Mouse (Mus musculus): ENCODE data around the gene Kat2a.

The Kat2a gene

DNA sequence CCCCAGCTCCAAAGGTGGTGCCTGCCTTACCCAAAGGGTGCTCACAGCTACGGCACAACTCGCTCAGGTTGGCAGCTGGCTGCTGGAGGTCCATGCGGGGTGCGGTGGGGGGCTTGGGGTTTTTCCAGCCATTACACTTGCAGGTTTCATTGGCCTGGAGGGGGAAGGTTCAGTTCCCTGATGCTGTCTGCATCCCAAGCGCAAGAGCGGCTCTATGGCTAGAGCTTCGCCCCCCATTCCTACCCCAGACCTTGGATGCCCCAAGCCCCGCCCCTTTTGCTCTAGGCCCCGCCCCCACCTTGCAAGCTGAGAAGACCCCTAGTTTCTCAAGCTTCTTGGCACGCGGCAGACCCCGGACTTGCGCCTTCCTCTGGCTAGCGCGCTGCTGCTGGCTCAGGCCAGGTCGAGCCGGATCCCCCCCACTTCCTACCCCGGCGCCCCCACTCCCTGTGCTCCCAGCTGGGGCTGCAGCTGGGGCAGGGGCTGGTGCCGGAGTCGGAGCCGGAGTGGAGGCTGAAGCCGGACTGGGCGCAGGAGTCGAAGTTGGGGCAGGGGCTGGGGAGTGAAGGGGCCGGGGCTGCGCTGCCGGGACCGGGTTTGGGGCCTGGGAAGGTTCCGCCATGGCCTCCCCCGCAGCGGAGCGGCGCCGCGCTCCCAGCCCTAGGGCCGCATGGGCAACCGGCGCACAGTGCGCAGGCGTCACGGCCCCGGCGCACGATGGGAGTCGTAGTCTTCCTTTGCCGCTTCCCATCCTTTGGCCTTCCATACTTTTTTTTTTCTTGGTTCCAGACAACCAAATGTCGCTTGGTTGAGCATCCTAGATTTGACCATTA, at the start of gene Kat2a:
Gene Kat2a, minus strand, starts transcription at position 683 of the 833 bp plus-strand sequence.
- DNase-seq (ENCODE audit: low read depth) = no peak

DNA sequence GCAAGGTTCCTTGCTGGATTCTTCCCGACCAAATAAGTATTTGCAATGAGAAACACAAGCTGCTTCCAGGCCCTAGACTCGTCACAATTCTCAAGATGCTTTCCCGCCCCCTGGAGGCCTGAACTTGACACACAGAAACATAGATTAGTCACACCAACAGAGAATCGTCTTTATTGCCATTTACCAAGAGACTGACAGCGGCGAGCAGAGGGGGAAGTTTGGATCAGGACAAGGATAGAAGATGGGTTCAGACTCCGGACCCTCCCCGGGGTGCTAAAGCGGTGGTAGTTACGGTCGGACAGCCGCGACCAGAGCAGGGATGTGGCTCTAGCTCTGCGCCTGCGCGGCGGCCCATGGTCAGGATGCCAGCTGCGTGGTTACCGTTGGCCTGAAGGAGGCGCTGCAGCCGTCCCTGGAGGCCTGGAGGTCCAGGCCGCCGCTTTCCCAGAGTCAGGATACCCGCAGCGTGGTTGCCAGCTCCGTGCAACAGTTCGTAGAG, 49.3 kb upstream of the Kat2a start:
- peak; percentile 73 for DNase-seq (ENCODE audit: low read depth)

GRCm38 (mm10) chr11:100759611-100760233, 47.5 kb upstream of the Kat2a start, which contains the start of gene Kcnh4:
Kcnh4 (minus strand) TSS chr11:100759942.
- no peak for DNase-seq (ENCODE audit: low read depth)

- DNase-seq (ENCODE audit: low read depth) = no peak
Observed at GRCm38 (mm10) chr11:100758707-100759610, 46.7 kb upstream of the Kat2a start.

DNA sequence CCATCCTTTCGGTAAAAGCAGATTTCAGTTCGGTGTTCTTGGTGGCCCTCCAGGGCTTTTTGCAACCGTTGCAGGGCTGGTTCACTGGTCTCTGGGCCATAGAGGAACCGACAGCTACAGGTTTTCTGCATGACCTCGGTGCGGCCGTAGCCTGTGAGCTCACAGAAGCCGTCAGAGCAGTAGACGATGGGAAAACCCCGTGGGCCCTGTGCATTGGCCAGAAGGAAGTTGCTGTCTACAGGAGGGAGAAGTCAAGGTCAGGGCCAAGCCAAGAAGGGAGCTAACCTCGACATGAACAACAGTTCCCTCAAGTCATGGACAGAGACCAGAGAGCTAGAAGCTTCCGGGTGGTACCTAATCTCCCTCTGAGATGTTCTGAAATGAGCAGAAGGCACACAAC, 45.3 kb upstream of the Kat2a start:
- no peak for DNase-seq (ENCODE audit: low read depth)

GRCm38 (mm10) chr11:100756476-100756875, 44.2 kb upstream of the Kat2a start:
- no peak for DNase-seq (ENCODE audit: low read depth)

- no peak for DNase-seq (ENCODE audit: low read depth)
Observed at GRCm38 (mm10) chr11:100754693-100755057, 42.4 kb upstream of the Kat2a start.

- no peak for DNase-seq (ENCODE audit: low read depth)
Observed at GRCm38 (mm10) chr11:100754021-100754692, 41.9 kb upstream of the Kat2a start.

DNA sequence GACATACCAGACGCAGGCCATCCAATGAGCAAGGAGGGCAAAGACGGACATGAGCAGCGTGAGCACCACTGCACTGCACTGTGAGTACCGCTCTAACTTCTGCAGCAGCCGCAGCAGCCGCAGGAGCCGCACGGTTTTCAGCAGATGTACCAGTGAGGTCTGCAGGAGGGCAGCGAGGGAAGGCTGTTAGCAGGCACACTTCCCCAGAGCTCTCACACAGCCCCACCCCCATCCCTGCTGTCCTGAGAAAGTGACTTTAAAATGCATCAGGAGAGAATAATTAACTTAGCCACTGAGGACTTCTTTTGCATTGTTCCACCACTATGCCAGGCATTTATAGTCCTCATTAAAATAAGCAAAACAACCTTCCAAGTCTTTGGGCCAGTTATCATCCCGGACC, 40.0 kb upstream of the Kat2a start:
- no peak for DNase-seq (ENCODE audit: low read depth)

- DNase-seq (ENCODE audit: low read depth) = no peak
Observed at GRCm38 (mm10) chr11:100750127-100750526, 37.9 kb upstream of the Kat2a start.

GRCm38 (mm10) chr11:100749469-100749868, 37.2 kb upstream of the Kat2a start:
- DNase-seq (ENCODE audit: low read depth) = no peak

GRCm38 (mm10) chr11:100748620-100749019, 36.4 kb upstream of the Kat2a start:
- no peak for DNase-seq (ENCODE audit: low read depth)

DNA sequence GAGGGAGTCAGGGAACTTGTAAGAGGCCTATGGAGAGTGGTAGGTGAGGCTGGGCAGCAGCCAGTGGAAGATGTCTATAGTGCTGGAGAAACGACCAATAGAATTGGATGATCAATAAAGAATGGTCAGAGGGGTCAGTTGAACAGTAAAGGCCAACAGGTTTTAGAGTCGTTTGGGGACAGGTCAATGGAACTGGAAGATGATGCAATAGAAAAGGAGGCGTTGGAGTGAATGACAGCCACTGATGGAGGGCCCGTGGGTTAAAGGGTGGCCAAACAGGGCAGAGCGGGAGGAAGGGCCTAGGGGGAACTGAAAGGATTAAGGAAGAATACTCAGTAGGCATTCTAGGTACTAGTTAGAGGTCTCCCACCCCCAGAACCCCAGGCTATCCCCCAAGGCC, 34.8 kb upstream of the Kat2a start:
- DNase-seq (ENCODE audit: low read depth) = no peak

DNA sequence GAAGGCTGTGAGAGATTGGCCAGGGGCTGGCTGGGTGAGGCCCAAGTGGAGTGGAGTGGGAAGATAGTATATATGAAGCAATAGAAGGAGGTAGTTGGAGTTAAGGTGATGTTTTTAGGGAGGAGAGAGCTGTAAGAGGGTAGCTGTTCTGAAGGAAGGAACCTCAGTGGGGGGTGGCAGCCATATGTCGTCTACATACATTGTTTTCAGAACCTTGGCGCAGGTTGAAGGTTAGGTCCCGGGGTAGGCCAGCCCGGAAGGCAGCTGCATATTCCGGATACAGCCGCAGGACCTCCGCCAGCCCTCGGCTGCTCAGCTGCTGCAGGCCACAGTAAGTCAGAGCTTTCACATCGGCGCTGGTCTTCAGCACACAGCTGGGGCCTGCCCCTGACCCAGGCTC, 34.3 kb upstream of the Kat2a start:
- no peak for DNase-seq (ENCODE audit: low read depth)

DNA sequence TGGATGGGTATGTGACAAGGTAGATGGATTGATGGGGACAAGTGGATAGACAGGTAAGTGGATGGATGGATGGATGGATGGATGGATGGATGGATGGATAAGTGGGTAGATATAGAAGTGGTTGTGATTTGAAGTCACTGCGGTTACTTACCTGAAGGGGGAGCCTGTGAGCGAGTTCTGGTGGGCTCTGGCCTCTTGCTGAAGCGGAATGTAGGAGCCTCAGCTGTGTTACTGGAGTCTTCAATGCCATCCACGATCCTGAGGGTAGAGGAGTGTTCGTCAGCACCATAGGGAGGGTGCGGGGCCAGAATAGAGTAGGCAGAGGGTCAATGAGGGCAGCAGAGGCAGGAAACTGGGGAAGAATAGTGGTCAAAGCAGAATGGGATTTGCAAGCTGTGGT, 32.8 kb upstream of the Kat2a start:
- DNase-seq (ENCODE audit: low read depth) = no peak

DNA sequence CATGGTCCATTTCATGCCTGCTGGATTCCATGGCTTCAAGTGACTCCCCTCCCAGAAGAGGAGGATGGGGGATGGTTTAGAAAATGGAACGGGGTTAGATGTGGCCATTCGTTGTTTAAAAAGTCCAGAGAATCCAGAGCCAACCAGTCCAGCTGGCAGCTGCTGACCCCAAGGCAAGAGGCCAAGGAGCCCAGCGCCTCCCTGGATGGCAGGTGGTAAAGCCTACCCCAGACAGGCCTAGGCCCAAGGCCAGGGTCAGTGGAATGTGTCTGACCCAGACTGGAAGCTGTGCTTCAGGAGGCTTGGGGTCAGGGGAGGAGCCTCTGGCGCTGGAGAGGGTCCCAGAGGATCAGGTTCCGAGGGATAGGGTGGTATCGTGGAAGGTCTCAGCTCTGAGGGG, 29.1 kb upstream of the Kat2a start:
- DNase-seq (ENCODE audit: low read depth) = no peak

DNA sequence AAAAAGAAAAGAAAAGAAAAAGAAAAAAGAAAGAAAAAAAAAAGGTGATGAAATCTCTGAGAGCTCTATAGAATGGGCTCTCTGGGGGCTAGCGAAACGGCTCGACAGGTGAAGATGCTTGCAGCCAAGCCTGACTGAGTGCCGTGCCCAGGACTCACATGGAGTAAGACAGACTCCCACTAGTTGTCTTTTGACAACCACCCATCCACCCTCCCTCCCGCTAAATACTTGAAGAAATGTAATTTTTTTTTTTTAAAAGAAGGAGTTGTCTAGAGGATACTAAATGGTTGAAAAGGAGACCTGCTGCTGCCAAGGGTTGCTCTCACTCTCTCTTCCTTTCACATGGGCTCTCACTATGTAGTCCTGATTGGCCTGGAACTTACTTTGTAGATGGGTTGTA, 26.5 kb upstream of the Kat2a start:
- no peak for DNase-seq (ENCODE audit: low read depth)

DNA sequence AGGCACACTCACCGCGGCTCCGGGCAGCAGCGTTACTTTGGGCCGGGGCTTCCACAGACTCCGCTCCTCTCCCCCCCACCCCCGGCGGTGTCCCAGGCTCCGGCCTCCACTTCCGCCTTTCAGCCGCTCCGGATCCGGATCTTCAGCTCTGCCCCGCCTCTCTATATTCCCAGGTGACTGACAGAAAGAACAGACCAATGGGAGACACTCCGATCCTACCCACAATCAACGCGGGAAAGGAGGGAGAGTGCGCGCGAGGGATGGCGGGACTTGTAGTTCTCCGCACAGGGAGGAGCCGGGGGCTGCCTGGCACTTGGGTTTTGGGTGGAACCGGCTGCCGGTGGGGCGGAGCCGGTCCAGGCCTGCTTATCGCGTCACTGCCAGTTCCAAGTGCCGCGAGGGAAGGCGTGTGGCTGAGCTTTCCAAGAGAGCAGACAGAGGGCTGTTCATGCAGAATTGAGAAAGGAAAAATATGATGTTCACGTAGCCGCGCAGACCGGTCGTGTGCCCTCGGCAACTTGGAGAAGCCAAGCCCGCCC, 25.9 kb upstream of the Kat2a start, which contains the start of gene Rab5c:
Gene Rab5c, minus strand, starts transcription at position 150 of the 539 bp plus-strand sequence.
- DNase-seq (ENCODE audit: low read depth) = peak; percentile 99

GRCm38 (mm10) chr11:100737105-100737733, 25.0 kb upstream of the Kat2a start:
- DNase-seq (ENCODE audit: low read depth) = no peak

- DNase-seq (ENCODE audit: low read depth) = no peak
Observed at GRCm38 (mm10) chr11:100736746-100737080, 24.4 kb upstream of the Kat2a start.

All from fibroblast of lung, adult 2 months (primary cell).